Mouse (Mus musculus) intestine, postnatal 0 days (tissue): Measurements from ENCODE around the gene Ugt1a5. TPM values are rescaled to one million over a fixed set of nuclear protein-coding genes. Genes with fewer than 3 reads are reported as not detected.

Source experiments
- ATAC-seq: fragments of 200-750 bp; cut with Nextera tagmentation; 2 replicates; pipeline ENCODE4 v1.8.0; 2017; ENCODE audit warnings: mild to moderate bottlenecking, moderate TSS enrichment, moderate library complexity
- H3K27ac ChIP-seq: fragments of 300-500 bp; sonication (generic); 2 replicates; pipeline ENCODE4 v1.5.1; 2014; ENCODE audit warnings: mild to moderate bottlenecking, low read depth, low read length, moderate library complexity
- H3K27me3 ChIP-seq: fragments of 300-500 bp; sonication (generic); replicated peaks from 2 replicates; pipeline ENCODE4 v1.6.1; 2014; ENCODE audit warnings: low read length, mixed read lengths; ENCODE audit not compliant: control insufficient read depth, insufficient read depth
- H3K36me3 ChIP-seq: fragments of 300-500 bp; sonication (generic); 2 replicates; pipeline ENCODE4 v1.6.1; 2014; ENCODE audit warnings: mild to moderate bottlenecking, moderate library complexity; ENCODE audit not compliant: control insufficient read depth, insufficient read depth
- H3K4me1 ChIP-seq: fragments of 300-500 bp; sonication (generic); replicated peaks from 2 replicates; pipeline ENCODE4 v1.6.1; 2014; ENCODE audit warnings: antibody characterized with exemption, low read length, mixed read lengths; ENCODE audit not compliant: control insufficient read depth, insufficient read depth
- H3K4me2 ChIP-seq: fragments of 300-500 bp; sonication (generic); replicated peaks from 2 replicates; pipeline ENCODE4 v1.6.1; 2014; ENCODE audit warnings: low read depth, mild to moderate bottlenecking, moderate library complexity
- H3K4me3 ChIP-seq: fragments of 300-500 bp; sonication (generic); 2 replicates; pipeline ENCODE4 v1.5.1; 2014; ENCODE audit warnings: low read depth, low read length
- H3K9ac ChIP-seq: fragments of 300-500 bp; sonication (generic); 2 replicates; pipeline ENCODE4 v1.6.1; 2014; ENCODE audit warnings: mild to moderate bottlenecking, low read depth, low read length
- H3K9me3 ChIP-seq: fragments of 300-500 bp; sonication (generic); 2 replicates; pipeline ENCODE4 v1.6.1; 2016; ENCODE audit warnings: mixed run types; ENCODE audit not compliant: control insufficient read depth
- CTCF ChIP-seq: sonication (generic); IDR thresholded peaks from 2 replicates; pipeline ENCODE4 v1.5.1; 2016; ENCODE audit warnings: low read depth, mild to moderate bottlenecking, control low read depth, antibody characterized with exemption, moderate library complexity
- WGBS: fragments of 180-500 bp; shearing (Covaris S2); extraction: QIAGEN DNeasy Blood & Tissue Kit; methylation state at CpG from one replicate; pipeline ENCODE4 v1.1.7; 2014; 5-methylcytosine and 5-hydroxymethylcytosine counted together
- polyA plus RNA-seq: library from polyadenylated mRNA; unstranded; fragments of >200 nt; fragmentation: Nextera tagmentation; extraction: Ambion mirVana; gene quantifications from 2 replicates; pipeline ENCODE4 v1.2.1, GENCODE M21; 2015

The Ugt1a5 gene
- polyA plus RNA-seq, 1 experiment from 2014 or later = not detected

- peak; percentile 8 for ATAC-seq
- H3K36me3 ChIP-seq = no peaks in the 10 kb centered on the region
- H3K27me3 ChIP-seq = no peaks in the 10 kb centered on the region
- no peak for TF ChIP-seq CTCF
- H3K9me3 ChIP-seq = peaks cover 41% of the 10 kb centered on the region
- no peaks in the 10 kb centered on the region for H3K4me1 ChIP-seq
- H3K9ac ChIP-seq = no peak overlapping the region
- no peak overlapping the region for H3K4me3 ChIP-seq
- 75% methylated on average over 5 of the region's 5 CpGs for WGBS
- H3K4me2 ChIP-seq = no peak overlapping the region
- H3K27ac ChIP-seq = no peak overlapping the region
Observed at GRCm38 (mm10) chr1:88237311-88237710, 71.5 kb downstream of the Ugt1a5 start.

- H3K4me3 ChIP-seq = no peak overlapping the region
- TF ChIP-seq CTCF = no peak
- no peak overlapping the region for H3K27ac ChIP-seq
- no peaks in the 10 kb centered on the region for H3K36me3 ChIP-seq
- no peak for ATAC-seq
- H3K4me2 ChIP-seq = no peak overlapping the region
- H3K9me3 ChIP-seq = peaks cover 41% of the 10 kb centered on the region
- no peaks in the 10 kb centered on the region for H3K4me1 ChIP-seq
- no peaks in the 10 kb centered on the region for H3K27me3 ChIP-seq
- 77% methylated on average over 6 of the region's 6 CpGs for WGBS
- H3K9ac ChIP-seq = no peak overlapping the region
Observed at GRCm38 (mm10) chr1:88238771-88239170, 73.0 kb downstream of the Ugt1a5 start.

GRCm38 (mm10) chr1:88240072-88240471 is 74.3 kb downstream of the Ugt1a5 start:
- no peak overlapping the region for H3K27ac ChIP-seq
- no peaks in the 10 kb centered on the region for H3K4me1 ChIP-seq
- ATAC-seq = no peak
- whole genome bisulfite sequencing = 72% methylated on average over 5 of the region's 5 CpGs
- H3K9ac ChIP-seq = no peak overlapping the region
- TF ChIP-seq CTCF = no peak
- no peaks in the 10 kb centered on the region for H3K36me3 ChIP-seq
- H3K4me2 ChIP-seq = no peak overlapping the region
- H3K27me3 ChIP-seq = no peaks in the 10 kb centered on the region
- H3K9me3 ChIP-seq = peaks cover 34% of the 10 kb centered on the region
- H3K4me3 ChIP-seq = no peak overlapping the region

GRCm38 (mm10) chr1:88240579-88240978 is 74.8 kb downstream of the Ugt1a5 start:
- H3K4me2 ChIP-seq = no peak overlapping the region
- no peaks in the 10 kb centered on the region for H3K36me3 ChIP-seq
- H3K4me1 ChIP-seq = no peaks in the 10 kb centered on the region
- H3K9ac ChIP-seq = no peak overlapping the region
- peaks cover 33% of the 10 kb centered on the region for H3K9me3 ChIP-seq
- 0 out of 2 replicates have a peak, but pooled peaks have one; percentile 2 for ATAC-seq
- H3K27me3 ChIP-seq = no peaks in the 10 kb centered on the region
- no peak overlapping the region for H3K4me3 ChIP-seq
- no peak for TF ChIP-seq CTCF
- no peak overlapping the region for H3K27ac ChIP-seq
- 68% methylated on average over 4 of the region's 4 CpGs for WGBS

- WGBS = 62% methylated on average over 5 of the region's 5 CpGs
- no peak for TF ChIP-seq CTCF
- no peak overlapping the region for H3K27ac ChIP-seq
- H3K4me2 ChIP-seq = no peak overlapping the region
- no peak overlapping the region for H3K9ac ChIP-seq
- no peaks in the 10 kb centered on the region for H3K4me1 ChIP-seq
- H3K36me3 ChIP-seq = no peaks in the 10 kb centered on the region
- peaks cover 32% of the 10 kb centered on the region for H3K9me3 ChIP-seq
- H3K27me3 ChIP-seq = no peaks in the 10 kb centered on the region
- no peak overlapping the region for H3K4me3 ChIP-seq
- ATAC-seq = no peak
Observed at GRCm38 (mm10) chr1:88243861-88244260, 78.0 kb downstream of the Ugt1a5 start.

GRCm38 (mm10) chr1:88245881-88246280 is 80.1 kb downstream of the Ugt1a5 start:
- TF ChIP-seq CTCF = no peak
- Histone ChIP-seq H3K4me3 (no peak overlapping the region), H3K9ac (no peak overlapping the region), H3K9me3 (peaks cover 35% of the 10 kb centered on the region), H3K4me1 (no peaks in the 10 kb centered on the region), H3K27ac (no peak overlapping the region), H3K36me3 (no peaks in the 10 kb centered on the region), H3K27me3 (no peaks in the 10 kb centered on the region), H3K4me2 (no peak overlapping the region)
- 74% methylated on average over 6 of the region's 6 CpGs for WGBS
- 0 out of 2 replicates have a peak, but pooled peaks have one; percentile 1 for ATAC-seq

GRCm38 (mm10) chr1:88246386-88246785 is 80.6 kb downstream of the Ugt1a5 start:
- 49% methylated on average over 6 of the region's 6 CpGs for WGBS
- H3K36me3 ChIP-seq = no peaks in the 10 kb centered on the region
- no peak overlapping the region for H3K4me2 ChIP-seq
- no peak for TF ChIP-seq CTCF
- H3K4me1 ChIP-seq = no peaks in the 10 kb centered on the region
- peaks cover 38% of the 10 kb centered on the region for H3K9me3 ChIP-seq
- no peak overlapping the region for H3K9ac ChIP-seq
- no peak overlapping the region for H3K27ac ChIP-seq
- no peaks in the 10 kb centered on the region for H3K27me3 ChIP-seq
- H3K4me3 ChIP-seq = no peak overlapping the region
- ATAC-seq = no peak
